16 mouse cellular contexts compared by ENCODE assay signal in the genomic region with DNA sequence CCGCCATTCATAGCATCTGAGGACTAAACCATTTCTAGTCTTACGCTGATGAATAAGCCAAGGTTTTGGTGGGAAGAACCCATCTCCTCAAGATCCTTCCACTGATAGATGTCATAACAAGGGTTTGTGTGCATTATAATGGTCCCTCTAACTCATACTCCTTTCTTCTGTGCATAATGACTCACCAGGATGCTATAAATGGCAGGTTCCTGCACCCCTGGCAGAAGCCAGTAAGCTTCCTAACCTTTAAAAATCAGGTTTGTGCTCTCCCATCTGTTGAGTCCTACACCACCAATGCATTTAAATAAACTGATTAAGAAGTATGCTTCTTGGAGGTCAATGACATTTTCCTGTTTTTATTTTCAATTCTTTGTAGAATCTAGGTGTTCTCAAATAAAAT.
"Had no signal": no experiment of that assay in that cellular context is flagged by ENCODE, and none has a peak within 500 bp of the region (broad histone marks: within the 10 kb centered on the region; RNA-seq: fewer than 3 reads in every experiment).

No protein-coding gene starts in this region.

- DNase-seq: heart, postnatal 10 days; heart, postnatal 14 days; heart, postnatal 36 days; heart, postnatal 4 days; kidney, adult 11 months; kidney, adult 18-20 months; kidney, adult 2 months; kidney, adult 8-10 months; kidney, adult 9 months; kidney, postnatal 10 days; kidney, postnatal 14 days; kidney, postnatal 25 days; kidney, postnatal 36 days; kidney, postnatal 4 days; layer of hippocampus, adult 9-11 months; layer of hippocampus, postnatal 36 days had no signal
